Mouse (Mus musculus) forebrain, embryonic 14.5 days (tissue): ENCODE measurements around the gene Gm16181. TPM values are rescaled to one million over a fixed set of nuclear protein-coding genes. Genes with fewer than 3 reads are reported as not detected.

Experiments used
- ATAC-seq: fragments of 200-750 bp; cut with Nextera tagmentation; 2 replicates; pipeline ENCODE4 v1.8.0; 2017; ENCODE audit warnings: mild to moderate bottlenecking, moderate library complexity
- DNase-seq: peaks from one replicate; pipeline ENCODE4 v3.0.0-alpha.2; 2015; ENCODE audit warnings: low spot score
- H3K27ac ChIP-seq: fragments of 300-500 bp; sonication (generic); 2 replicates; pipeline ENCODE4 v1.5.1; 2014; ENCODE audit warnings: low read depth, mild to moderate bottlenecking, control low read depth, low read length, moderate library complexity
- H3K27me3 ChIP-seq: fragments of 300-500 bp; sonication (generic); replicated peaks from 2 replicates; pipeline ENCODE4 v1.6.1; 2014; ENCODE audit warnings: low read length, control low read depth, mixed read lengths; ENCODE audit not compliant: control insufficient read depth, insufficient read depth
- H3K36me3 ChIP-seq: fragments of 300-500 bp; sonication (generic); 2 replicates; pipeline ENCODE4 v1.6.1; 2014; ENCODE audit warnings: low read length, control low read depth; ENCODE audit not compliant: control insufficient read depth, insufficient read depth
- H3K4me1 ChIP-seq: fragments of 300-500 bp; sonication (generic); 2 replicates; pipeline ENCODE4 v1.6.1; 2014; ENCODE audit warnings: antibody characterized with exemption, low read length, control low read depth; ENCODE audit not compliant: control insufficient read depth, insufficient read depth
- H3K4me2 ChIP-seq: fragments of 300-500 bp; sonication (generic); 2 replicates; pipeline ENCODE4 v1.6.1; 2014; ENCODE audit warnings: mild to moderate bottlenecking, control low read depth, low read length
- H3K4me3 ChIP-seq: fragments of 300-500 bp; sonication (generic); 2 replicates; pipeline ENCODE4 v1.5.1; 2014; ENCODE audit warnings: low read depth, low read length, control low read depth
- H3K9ac ChIP-seq: fragments of 300-500 bp; sonication (generic); 2 replicates; pipeline ENCODE4 v1.6.1; 2014; ENCODE audit warnings: mild to moderate bottlenecking, low read length, control low read depth, moderate library complexity
- H3K9me3 ChIP-seq: fragments of 300-500 bp; sonication (generic); replicated peaks from 2 replicates; pipeline ENCODE4 v1.6.1; 2016; ENCODE audit warnings: low read length, control low read depth, mixed read lengths; ENCODE audit not compliant: control insufficient read depth
- WGBS: fragments of 180-500 bp; shearing (Covaris S2); extraction: QIAGEN DNeasy Blood & Tissue Kit; methylation state at CpG from one replicate; pipeline ENCODE4 v1.1.7; 2014; 5-methylcytosine and 5-hydroxymethylcytosine counted together
- polyA plus RNA-seq: library from polyadenylated mRNA; unstranded; fragments of >200 nt; fragmentation: Nextera tagmentation; extraction: Ambion mirVana; gene quantifications from 2 replicates; pipeline ENCODE4 v1.2.1, GENCODE M21; 2014

The Gm16181 gene
- polyA plus RNA-seq, 1 experiment from 2014 or later, result not detected

DNA sequence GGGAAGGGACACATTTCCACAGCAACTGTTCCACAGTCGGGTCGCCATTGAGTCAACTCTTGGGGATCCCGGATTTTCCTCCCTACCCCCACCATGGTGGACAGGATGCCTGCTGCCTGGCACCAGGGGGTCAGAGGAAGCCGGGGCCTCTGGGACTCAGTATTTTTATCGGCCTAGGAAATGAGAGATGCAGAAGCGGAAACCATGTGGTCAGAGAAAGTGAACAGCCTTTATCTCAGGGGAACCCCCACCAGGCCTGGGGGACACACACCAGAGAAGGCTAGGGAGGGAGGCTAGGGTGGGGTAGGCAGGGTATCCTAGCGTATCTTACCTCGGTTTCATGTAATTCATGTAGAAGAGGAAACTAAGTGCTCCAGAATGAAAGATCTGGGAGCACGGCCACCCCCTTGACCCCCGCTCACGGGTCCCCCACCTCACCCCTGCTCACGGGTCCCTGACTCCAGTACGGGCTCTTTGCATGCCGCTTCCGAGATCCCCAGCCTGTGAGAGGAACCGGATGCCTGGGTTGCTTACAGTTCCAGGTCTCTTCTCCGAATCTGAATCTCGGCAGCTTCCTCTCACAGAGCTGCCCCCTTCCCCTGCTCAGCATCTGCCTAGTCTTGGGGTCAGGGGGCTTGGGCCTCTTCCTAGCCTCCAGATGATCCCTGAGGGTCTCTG lies 2.0 kb upstream of the Gm16181 start:
- peaks cover 28% of the 10 kb centered on the region for H3K36me3 ChIP-seq
- H3K27ac ChIP-seq, result no peak overlapping the region
- WGBS, result 91% methylated on average over 18 of the region's 18 CpGs
- H3K27me3 ChIP-seq, result no peaks in the 10 kb centered on the region
- no peaks in the 10 kb centered on the region for H3K9me3 ChIP-seq
- no peaks in the 10 kb centered on the region for H3K4me1 ChIP-seq
- no peak overlapping the region for H3K9ac ChIP-seq
- no peak overlapping the region for H3K4me2 ChIP-seq
- no peak for DNase-seq
- ATAC-seq, result no peak
- no peak overlapping the region for H3K4me3 ChIP-seq

DNA sequence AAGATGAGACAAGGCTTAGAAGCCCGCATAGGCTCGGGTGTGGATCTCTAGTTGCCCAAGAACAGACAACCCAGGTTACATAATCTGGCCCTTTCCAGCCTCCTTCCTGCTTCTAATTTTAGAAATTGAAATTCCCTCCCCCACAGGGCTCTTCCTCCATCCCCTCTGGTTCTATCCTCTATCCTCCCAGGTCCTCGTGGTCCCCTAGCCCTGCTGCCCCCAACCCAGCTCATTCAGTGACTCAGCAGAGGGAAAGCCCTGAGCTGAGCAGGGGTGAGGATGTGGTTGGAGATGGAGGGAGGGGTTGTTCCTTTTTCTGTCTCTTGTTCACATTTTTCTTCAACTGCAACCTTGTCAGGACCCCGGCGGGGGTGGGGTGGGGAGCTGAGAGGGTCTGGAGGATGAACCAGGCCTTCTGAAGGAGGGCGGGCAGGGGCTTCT lies 1.0 kb upstream of the Gm16181 start:
- no peaks in the 10 kb centered on the region for H3K4me1 ChIP-seq
- H3K9ac ChIP-seq, result no peak overlapping the region
- no peak overlapping the region for H3K27ac ChIP-seq
- no peak for ATAC-seq
- no peak overlapping the region for H3K4me2 ChIP-seq
- no peak overlapping the region for H3K4me3 ChIP-seq
- 91% methylated on average over 6 of the region's 6 CpGs for WGBS
- DNase-seq, result no peak
- H3K36me3 ChIP-seq, result peaks cover 28% of the 10 kb centered on the region
- H3K9me3 ChIP-seq, result no peaks in the 10 kb centered on the region
- H3K27me3 ChIP-seq, result no peaks in the 10 kb centered on the region

DNA sequence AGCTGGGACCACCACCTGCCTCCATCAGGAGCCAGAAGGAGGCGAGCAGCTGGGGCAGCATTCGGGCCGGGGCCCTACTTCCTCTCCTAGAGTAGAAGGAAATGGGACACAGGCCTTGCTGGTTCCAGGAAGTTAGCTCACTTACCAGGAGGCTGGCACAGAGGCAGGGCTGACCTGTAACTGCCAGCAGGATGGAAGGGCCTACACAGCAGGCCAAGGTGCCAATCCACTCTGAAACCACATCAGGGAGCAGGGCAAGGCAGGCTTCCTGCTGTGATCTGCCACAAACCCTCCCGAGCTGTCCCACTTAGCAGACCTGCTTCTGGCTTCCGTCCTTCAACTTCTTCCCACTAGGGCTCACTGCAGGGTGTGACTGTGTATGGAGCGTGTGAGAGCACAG lies 1.7 kb downstream of the Gm16181 start:
- DNase-seq (no peak), ATAC-seq (no peak)
- WGBS, result 85% methylated on average over 6 of the region's 6 CpGs
- Histone ChIP-seq H3K27ac (no peak overlapping the region), H3K36me3 (peaks cover 46% of the 10 kb centered on the region), H3K4me3 (no peak overlapping the region), H3K27me3 (no peaks in the 10 kb centered on the region), H3K9ac (no peak overlapping the region), H3K4me2 (no peak overlapping the region), H3K4me1 (no peaks in the 10 kb centered on the region), H3K9me3 (no peaks in the 10 kb centered on the region)

DNA sequence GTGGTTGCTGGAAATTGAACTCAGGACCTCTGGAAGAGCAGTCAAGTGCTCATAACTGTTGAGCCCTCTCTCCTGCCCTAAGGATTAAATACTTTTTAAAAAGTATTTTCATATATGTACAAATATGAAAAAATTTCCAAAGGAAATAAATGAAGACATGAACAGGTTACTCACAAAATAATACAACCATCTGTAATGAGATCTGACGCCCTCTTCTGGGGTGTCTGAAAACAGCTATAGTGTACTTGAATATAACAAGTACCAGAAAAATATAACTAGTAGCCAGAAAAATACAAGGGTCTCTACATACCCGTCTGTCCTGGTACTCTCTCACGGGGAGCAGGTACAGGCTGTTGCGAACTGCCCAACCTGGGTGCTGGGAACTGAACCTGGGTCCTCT lies 4.0 kb downstream of the Gm16181 start:
- no peaks in the 10 kb centered on the region for H3K9me3 ChIP-seq
- H3K4me2 ChIP-seq, result no peak overlapping the region
- H3K4me1 ChIP-seq, result no peaks in the 10 kb centered on the region
- DNase-seq (no peak), ATAC-seq (no peak)
- H3K9ac ChIP-seq, result no peak overlapping the region
- peaks cover 61% of the 10 kb centered on the region for H3K36me3 ChIP-seq
- no peak overlapping the region for H3K4me3 ChIP-seq
- H3K27me3 ChIP-seq, result no peaks in the 10 kb centered on the region
- 94% methylated on average over 4 of the region's 4 CpGs for WGBS
- no peak overlapping the region for H3K27ac ChIP-seq

DNA sequence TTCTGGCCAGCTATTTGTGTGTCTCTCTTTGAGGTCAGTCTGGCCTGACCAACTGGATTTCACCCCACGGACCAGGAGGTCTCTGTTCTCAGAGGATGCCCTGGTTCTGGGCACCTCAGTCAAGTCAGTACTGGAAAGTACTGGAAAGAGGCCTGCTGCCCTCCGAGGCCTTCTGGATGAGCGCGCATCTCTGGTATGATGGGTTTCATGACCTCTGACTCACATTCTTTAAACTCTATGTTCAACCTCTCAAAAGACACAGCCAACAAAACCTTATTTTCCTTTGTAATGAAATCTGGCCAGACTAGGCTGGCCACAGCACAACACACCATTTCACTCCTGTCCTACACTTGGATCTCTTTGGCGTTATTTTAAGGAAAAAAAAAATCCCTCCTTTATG lies 4.8 kb downstream of the Gm16181 start:
- Histone ChIP-seq H3K4me1 (no peaks in the 10 kb centered on the region), H3K36me3 (peaks cover 61% of the 10 kb centered on the region), H3K4me2 (no peak overlapping the region), H3K9ac (no peak overlapping the region), H3K9me3 (no peaks in the 10 kb centered on the region), H3K4me3 (no peak overlapping the region), H3K27ac (no peak overlapping the region), H3K27me3 (no peaks in the 10 kb centered on the region)
- ATAC-seq (no peak), DNase-seq (no peak)
- 95% methylated on average over 5 of the region's 5 CpGs for WGBS

DNA sequence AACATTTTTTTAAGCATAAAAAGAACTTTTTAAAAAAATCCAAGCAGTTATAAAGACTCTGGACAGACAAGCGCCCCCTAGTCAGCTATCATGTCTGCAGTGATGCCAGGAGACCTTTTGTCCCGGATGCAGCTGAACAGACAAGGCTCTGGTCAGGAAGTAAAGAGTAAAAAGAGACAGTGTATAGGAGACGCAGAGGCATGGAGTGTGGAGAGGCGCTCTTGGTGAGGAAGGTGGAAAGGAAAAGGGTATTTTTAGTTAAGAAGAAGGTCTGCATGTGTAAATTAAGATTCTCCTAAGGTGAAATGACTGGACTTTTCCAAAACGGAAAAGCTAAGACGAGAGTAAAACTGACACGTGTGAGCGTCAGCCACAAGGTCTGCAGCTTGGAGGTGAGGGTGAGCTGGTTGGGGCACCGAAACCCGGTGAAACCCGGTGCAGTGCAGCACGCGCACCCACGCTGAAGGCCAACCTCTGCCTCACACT lies 6.0 kb downstream of the Gm16181 start:
- ATAC-seq, result no peak
- WGBS, result 90% methylated on average over 14 of the region's 14 CpGs
- peaks cover 65% of the 10 kb centered on the region for H3K36me3 ChIP-seq

DNA sequence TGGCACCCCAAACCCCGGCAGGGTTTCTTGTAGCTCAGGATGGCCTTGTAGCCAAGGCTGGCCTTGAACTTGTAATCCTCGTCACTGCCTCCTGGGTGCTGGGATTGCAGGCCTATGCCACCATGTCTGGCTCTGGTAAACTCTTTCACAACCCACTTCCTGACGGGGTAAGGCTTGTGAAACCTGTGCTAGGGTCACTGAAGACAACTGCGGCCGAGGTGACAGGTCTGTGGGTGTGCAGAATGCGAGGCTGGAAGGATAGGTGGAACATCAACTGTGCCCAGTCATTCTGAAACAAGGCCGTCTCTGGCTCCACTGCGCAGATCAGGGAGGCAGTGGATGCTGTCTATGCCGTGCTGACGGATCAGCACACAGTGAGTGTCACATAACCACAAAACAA lies 10.4 kb downstream of the Gm16181 start:
- ATAC-seq (no peak), DNase-seq (no peak)
- H3K36me3 ChIP-seq, result peaks cover 64% of the 10 kb centered on the region
- H3K4me3 ChIP-seq, result no peak overlapping the region
- no peak overlapping the region for H3K27ac ChIP-seq
- H3K9me3 ChIP-seq, result no peaks in the 10 kb centered on the region
- peaks cover 4% of the 10 kb centered on the region; the same call in 1 of the 2 replicates for H3K4me1 ChIP-seq
- no peak overlapping the region for H3K4me2 ChIP-seq
- WGBS, result 96% methylated on average over 10 of the region's 10 CpGs
- no peak overlapping the region for H3K9ac ChIP-seq
- H3K27me3 ChIP-seq, result no peaks in the 10 kb centered on the region

More for the DNA sequence above, 6.0 kb downstream of the Gm16181 start:
- Histone ChIP-seq H3K27me3 (no peaks in the 10 kb centered on the region), H3K9ac (no peak overlapping the region), H3K4me1 (no peaks in the 10 kb centered on the region), H3K9me3 (no peaks in the 10 kb centered on the region), H3K27ac (no peak overlapping the region), H3K4me3 (no peak overlapping the region), H3K4me2 (no peak overlapping the region)
- no peak for DNase-seq

DNA sequence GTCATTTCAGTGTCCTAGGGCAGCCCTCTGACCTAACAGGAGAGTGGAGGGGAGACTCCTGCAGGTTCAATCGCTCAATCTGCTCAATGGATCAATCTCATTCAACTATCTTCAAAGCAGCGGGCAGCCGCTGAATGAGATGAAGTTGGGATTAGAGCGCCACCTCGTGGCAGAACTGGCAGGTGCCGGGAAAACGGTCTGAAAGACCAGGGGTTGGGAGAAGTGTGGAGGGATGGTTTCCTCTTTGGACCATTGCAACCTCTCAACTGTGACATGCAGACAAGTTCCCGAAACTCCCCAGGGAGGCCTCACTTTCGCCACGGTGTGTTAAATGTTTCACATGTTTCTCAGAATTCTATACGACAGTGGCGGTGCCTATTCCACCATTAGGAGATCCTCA lies 11.4 kb downstream of the Gm16181 start:
- no peak for ATAC-seq
- no peak overlapping the region for H3K4me3 ChIP-seq
- no peak overlapping the region for H3K27ac ChIP-seq
- H3K27me3 ChIP-seq, result no peaks in the 10 kb centered on the region
- H3K4me2 ChIP-seq, result no peak overlapping the region; the same call in 1 of the 2 replicates
- peak; percentile 90 for DNase-seq
- peaks cover 4% of the 10 kb centered on the region; the same call in 1 of the 2 replicates for H3K4me1 ChIP-seq
- H3K9me3 ChIP-seq, result no peaks in the 10 kb centered on the region
- WGBS, result 17% methylated on average over 12 of the region's 12 CpGs
- H3K9ac ChIP-seq, result 0 out of 2 replicates have a peak overlapping the region, but pooled peaks have one; percentile 1
- H3K36me3 ChIP-seq, result peaks cover 58% of the 10 kb centered on the region

DNA sequence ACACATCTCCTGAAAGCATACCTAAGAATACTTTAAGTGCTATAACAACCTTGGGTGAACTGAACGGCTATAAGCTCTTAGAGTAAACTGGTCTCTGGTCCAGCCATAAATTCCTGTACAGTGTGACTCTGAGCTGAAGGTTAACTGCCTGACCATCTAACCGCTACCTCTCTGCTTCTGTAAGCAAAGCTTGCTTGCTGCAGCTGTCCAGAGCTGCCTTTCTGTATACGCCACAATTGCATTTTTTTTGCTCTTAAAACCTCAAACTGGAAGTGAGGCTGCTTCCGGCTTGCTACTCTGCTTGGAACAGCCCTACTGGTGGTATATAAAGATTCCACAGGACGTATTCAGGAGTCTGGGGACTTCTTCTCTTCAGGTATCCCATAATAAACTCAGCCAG lies 12.0 kb downstream of the Gm16181 start:
- Histone ChIP-seq H3K27ac (no peak overlapping the region), H3K9ac (peak overlapping the region; percentile 21; the same call in 1 of the 2 replicates), H3K4me3 (no peak overlapping the region), H3K4me1 (peaks cover 4% of the 10 kb centered on the region; the same call in 1 of the 2 replicates), H3K9me3 (no peaks in the 10 kb centered on the region), H3K27me3 (no peaks in the 10 kb centered on the region), H3K36me3 (peaks cover 52% of the 10 kb centered on the region), H3K4me2 (no peak overlapping the region)
- WGBS, result 93% methylated on average over 5 of the region's 5 CpGs
- ATAC-seq, result no peak
- DNase-seq, result no peak
